Mouse (Mus musculus) left cerebral cortex, postnatal 36 days (tissue): ENCODE data around the gene Cpa1. TPM values are rescaled to one million over a fixed set of nuclear protein-coding genes. Genes with fewer than 3 reads are reported as not detected.
A peak's percentile ranks its signal among the peaks of the same experiment; 100 is the strongest.

Source experiments
- DNase-seq, 2 experiments: peaks; one replicate each; pipeline ENCODE4 v3.0.0; 2021 to 2022; ENCODE audit warnings: low spot score in 2 of 2, mixed read lengths in 1 of 2
- intact Hi-C: fragments of 180-260 bp; cut with DNase I; formaldehyde crosslinking; loops from one replicate; pipeline ENCODE4 v1.15.1; 2025
- total RNA-seq, 2 experiments: library from RNA; stranded (reverse); gene quantifications; 2 replicates each; pipeline ENCODE4 v1.2.3; 2021

Gene Cpa1
- total RNA-seq, 2 experiments from 2014 or later, result not detected

- DNase-seq, result no peak
- intact Hi-C loops, result no loop called here
Measured at GRCm38 (mm10) chr6:30619606-30620005, 19.4 kb upstream of the Cpa1 start.

GRCm38 (mm10) chr6:30620591-30620990, 18.4 kb upstream of the Cpa1 start:
- intact Hi-C loops, result no loop called here
- no peak for DNase-seq

GRCm38 (mm10) chr6:30620994-30621393, 18.0 kb upstream of the Cpa1 start:
- intact Hi-C loops, result no loop called here
- DNase-seq, result no peak

GRCm38 (mm10) chr6:30621986-30622389, 17.0 kb upstream of the Cpa1 start:
- no peak for DNase-seq
- intact Hi-C loops, result no loop called here

GRCm38 (mm10) chr6:30624763-30625162, 14.3 kb upstream of the Cpa1 start:
- no peak for DNase-seq
- intact Hi-C loops, result no loop called here

GRCm38 (mm10) chr6:30628152-30628551, 10.9 kb upstream of the Cpa1 start:
- DNase-seq, result no peak
- intact Hi-C loops, result no loop called here

GRCm38 (mm10) chr6:30629989-30630388, 9.0 kb upstream of the Cpa1 start:
- intact Hi-C loops, result no loop called here
- no peak for DNase-seq

GRCm38 (mm10) chr6:30635361-30635862, 3.6 kb upstream of the Cpa1 start:
- intact Hi-C loops, result no loop called here
- DNase-seq, result no peak

- no peak for DNase-seq
- intact Hi-C loops, result no loop called here
Measured at GRCm38 (mm10) chr6:30636186-30636842, 2.7 kb upstream of the Cpa1 start.

- DNase-seq, result no peak
- intact Hi-C loops, result no loop called here
Measured at GRCm38 (mm10) chr6:30643694-30644460, 4.9 kb downstream of the Cpa1 start.

GRCm38 (mm10) chr6:30644462-30644861, 5.4 kb downstream of the Cpa1 start:
- intact Hi-C loops, result no loop called here
- DNase-seq, result no peak

GRCm38 (mm10) chr6:30645379-30645778, 6.4 kb downstream of the Cpa1 start:
- DNase-seq, result no peak
- intact Hi-C loops, result no loop called here

GRCm38 (mm10) chr6:30649651-30650296, 10.8 kb downstream of the Cpa1 start:
- intact Hi-C loops, result no loop called here
- peak; percentile 25 to 43 for DNase-seq

- no peak for DNase-seq
- intact Hi-C loops, result no loop called here
Measured at GRCm38 (mm10) chr6:30652425-30653188, 13.6 kb downstream of the Cpa1 start.

- intact Hi-C loops, result no loop called here
- no peak for DNase-seq
Measured at GRCm38 (mm10) chr6:30653518-30653917, 14.5 kb downstream of the Cpa1 start.

- no peak for DNase-seq
- intact Hi-C loops, result no loop called here
Measured at GRCm38 (mm10) chr6:30654402-30654859, 15.4 kb downstream of the Cpa1 start.

- intact Hi-C loops, result no loop called here
Measured at GRCm38 (mm10) chr6:30654932-30655331, 15.9 kb downstream of the Cpa1 start.

GRCm38 (mm10) chr6:30657279-30657678, 18.3 kb downstream of the Cpa1 start:
- intact Hi-C loops, result no loop called here
- no peak for DNase-seq

More at GRCm38 (mm10) chr6:30654932-30655331, 15.9 kb downstream of the Cpa1 start:
- no peak for DNase-seq

- intact Hi-C loops, result no loop called here
- DNase-seq, result no peak
Measured at GRCm38 (mm10) chr6:30658619-30659018, 19.6 kb downstream of the Cpa1 start.

- DNase-seq, result no peak
- intact Hi-C loops, result no loop called here
Measured at GRCm38 (mm10) chr6:30664776-30665175, 25.8 kb downstream of the Cpa1 start.
